Mouse (Mus musculus) liver, adult 2 months (tissue): ENCODE measurements around the gene Fndc4.

Source experiments
- CTCF ChIP-seq: fragments of 200-500 bp; IDR thresholded peaks from 2 replicates; pipeline ENCODE4 v1.5.1; 2011; ENCODE audit warnings: low read depth, low read length, control low read depth
- POLR2A ChIP-seq: fragments of 200-500 bp; IDR thresholded peaks from 2 replicates; pipeline ENCODE4 v1.6.1; 2011; ENCODE audit warnings: low read length, control low read depth; ENCODE audit not compliant: insufficient read depth; ENCODE audit errors: extremely low read depth

- no peak for TF ChIP-seq CTCF
- TF ChIP-seq POLR2A: no peak
Measured at GRCm38 (mm10) chr5:31267686-31268085, 28.2 kb downstream of the Fndc4 start.
